Mouse (Mus musculus): ENCODE measurements at regions not wholly inside any gene's neighbourhood (a gene's known extent, or its start where the extent isn't known, plus 50 kb on each side); places are given as distances from the start of the nearest gene placed in this dataset.
A peak's percentile ranks its signal among the peaks of the same experiment; 100 is the strongest.
"Not testable (repeated sequence)": the region's sequence is repeated elsewhere in the genome, so short reads cannot be mapped to it uniquely, and the experiment has no call there.

GRCm38 (mm10) chr5:42884251-42884650, 348.7 kb upstream of the Cpeb2 start:
- no peak for DNase-seq

- peak; percentile 41 for DNase-seq
Measured at GRCm38 (mm10) chr5:42891890-42892289, 341.1 kb upstream of the Cpeb2 start.

- no peak for DNase-seq
Measured at GRCm38 (mm10) chr5:42906136-42906535, 326.8 kb upstream of the Cpeb2 start.

GRCm38 (mm10) chr5:42919328-42919727, 313.6 kb upstream of the Cpeb2 start:
- DNase-seq: peak; percentile 80

- DNase-seq: no peak
Measured at GRCm38 (mm10) chr5:42932106-42932505, 300.9 kb upstream of the Cpeb2 start.

- no peak for DNase-seq
Measured at GRCm38 (mm10) chr5:42959296-42959862, 273.6 kb upstream of the Cpeb2 start.

GRCm38 (mm10) chr5:42966952-42967351, 266.0 kb upstream of the Cpeb2 start:
- not testable (repeated sequence) for DNase-seq

- no peak for DNase-seq
Measured at GRCm38 (mm10) chr5:42969209-42969608, 263.8 kb upstream of the Cpeb2 start.

- no peak for DNase-seq
Measured at GRCm38 (mm10) chr5:42969621-42970020, 263.3 kb upstream of the Cpeb2 start.

- no peak for DNase-seq
Measured at GRCm38 (mm10) chr5:42977108-42977507, 255.9 kb upstream of the Cpeb2 start.

GRCm38 (mm10) chr5:42980946-42981650, 251.9 kb upstream of the Cpeb2 start:
- no peak for DNase-seq

- DNase-seq: peak; percentile 7
Measured at GRCm38 (mm10) chr5:42986203-42986602, 246.8 kb upstream of the Cpeb2 start.

GRCm38 (mm10) chr5:42987710-42988466, 245.1 kb upstream of the Cpeb2 start:
- DNase-seq: no peak

GRCm38 (mm10) chr5:42989287-42989686, 243.7 kb upstream of the Cpeb2 start:
- DNase-seq: no peak

GRCm38 (mm10) chr5:43024006-43024593, 208.9 kb upstream of the Cpeb2 start:
- peak; percentile 68 for DNase-seq

- DNase-seq: no peak
Measured at GRCm38 (mm10) chr5:43031285-43031684, 201.7 kb upstream of the Cpeb2 start.

GRCm38 (mm10) chr5:43031916-43032315, 201.1 kb upstream of the Cpeb2 start:
- DNase-seq: no peak

- DNase-seq: no peak
Measured at GRCm38 (mm10) chr5:43034421-43034820, 198.5 kb upstream of the Cpeb2 start.

- no peak for DNase-seq
Measured at GRCm38 (mm10) chr5:43037592-43037991, 195.4 kb upstream of the Cpeb2 start.

- DNase-seq: no peak
Measured at GRCm38 (mm10) chr5:43039525-43039924, 193.4 kb upstream of the Cpeb2 start.

GRCm38 (mm10) chr5:43042585-43042984, 190.4 kb upstream of the Cpeb2 start:
- no peak for DNase-seq

- no peak for DNase-seq
Measured at GRCm38 (mm10) chr5:43045860-43046259, 187.1 kb upstream of the Cpeb2 start.

GRCm38 (mm10) chr5:43047316-43047715, 185.7 kb upstream of the Cpeb2 start:
- DNase-seq: no peak
